Mouse (Mus musculus): ENCODE measurements around the gene Ap1g1. TPM values are rescaled to one million over a fixed set of nuclear protein-coding genes. Genes with fewer than 3 reads are reported as not detected.

The Ap1g1 gene
- 67.0 and 72.0 TPM in 2 replicates for polyA plus RNA-seq (2012; rRNA removed)

- TF ChIP-seq POLR2A (IDR thresholded peaks at IDR 0.05; ENCODE audit: low read depth, low read length) = no peak
- TF ChIP-seq CTCF (conservative IDR thresholded peaks at IDR 0.05; ENCODE audit: insufficient read depth, insufficient read length, low read depth, low read length) = no peak
- WGBS = under 1% methylated on average over 63 of the region's 64 CpGs
- Histone ChIP-seq H3K27ac (ENCODE audit: insufficient read depth, low read depth, low read length) (peak within 1 kb of the TSS; percentile 94), H3K36me3 (ENCODE audit: control insufficient read depth, insufficient read depth, low read length) (no peaks in the 10 kb centered on the region), H3K27me3 (replicated peaks; ENCODE audit: control insufficient read depth, insufficient read depth, low read length) (no peaks in the 10 kb centered on the region), H3K4me3 (ENCODE audit: insufficient read depth, low read depth, low read length) (peak within 1 kb of the TSS; percentile 85), H3K4me1 (ENCODE audit: control insufficient read depth, insufficient read depth, low read length) (peaks cover 10% of the 10 kb centered on the region)
- peak; percentile 98 for DNase-seq
Measured at GRCm38 (mm10) chr8:109778280-109778977, at the start of gene Ap1g1. Gene Ap1g1, plus strand, starts transcription at chr8:109778554.

DNA sequence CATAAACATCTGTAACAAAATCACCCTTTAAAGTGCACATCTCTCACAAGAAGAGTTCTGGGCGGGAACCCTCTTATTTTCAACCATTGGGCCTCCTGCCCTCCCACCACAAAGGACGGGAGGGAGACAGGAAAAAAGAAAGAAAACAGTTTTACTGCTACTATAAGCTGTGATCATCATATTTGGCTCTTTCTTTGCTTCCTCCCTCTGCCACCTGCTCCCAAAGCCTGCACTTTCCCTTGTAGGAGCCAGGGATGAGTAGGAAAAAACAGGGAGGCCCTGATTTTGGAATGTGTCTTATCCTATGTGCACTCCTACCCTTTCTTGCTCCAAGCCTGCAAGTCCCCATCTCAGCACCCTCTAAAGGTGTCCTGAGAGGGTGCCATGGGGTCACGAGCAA, 47.3 kb upstream of the Ap1g1 start:
- H3K27ac ChIP-seq (ENCODE audit: insufficient read depth, low read depth, low read length) = no peak overlapping the region
- H3K4me1 ChIP-seq (ENCODE audit: control insufficient read depth, insufficient read depth, low read length) = no peaks in the 10 kb centered on the region
- no peak for DNase-seq
- WGBS = 68% methylated on average over 3 of the region's 3 CpGs
- H3K27me3 ChIP-seq (replicated peaks; ENCODE audit: control insufficient read depth, insufficient read depth, low read length) = no peaks in the 10 kb centered on the region
- no peaks in the 10 kb centered on the region for H3K36me3 ChIP-seq (ENCODE audit: control insufficient read depth, insufficient read depth, low read length)
- no peak for TF ChIP-seq POLR2A (IDR thresholded peaks at IDR 0.05; ENCODE audit: low read depth, low read length)
- no peak for TF ChIP-seq CTCF (conservative IDR thresholded peaks at IDR 0.05; ENCODE audit: insufficient read depth, insufficient read length, low read depth, low read length)
- no peak overlapping the region for H3K4me3 ChIP-seq (ENCODE audit: insufficient read depth, low read depth, low read length)

GRCm38 (mm10) chr8:109734018-109734417, 44.3 kb upstream of the Ap1g1 start:
- peak; percentile 51 for DNase-seq
- no peak overlapping the region for H3K27ac ChIP-seq (ENCODE audit: insufficient read depth, low read depth, low read length)
- H3K27me3 ChIP-seq (replicated peaks; ENCODE audit: control insufficient read depth, insufficient read depth, low read length) = no peaks in the 10 kb centered on the region
- peaks cover 5% of the 10 kb centered on the region; the same call in 1 of the 2 replicates for H3K4me1 ChIP-seq (ENCODE audit: control insufficient read depth, insufficient read depth, low read length)
- TF ChIP-seq POLR2A (IDR thresholded peaks at IDR 0.05; ENCODE audit: low read depth, low read length) (no peak), CTCF (conservative IDR thresholded peaks at IDR 0.05; ENCODE audit: insufficient read depth, insufficient read length, low read depth, low read length) (no peak)
- 37% methylated on average over 3 of the region's 3 CpGs for WGBS
- H3K4me3 ChIP-seq (ENCODE audit: insufficient read depth, low read depth, low read length) = no peak overlapping the region
- H3K36me3 ChIP-seq (ENCODE audit: control insufficient read depth, insufficient read depth, low read length) = no peaks in the 10 kb centered on the region

DNA sequence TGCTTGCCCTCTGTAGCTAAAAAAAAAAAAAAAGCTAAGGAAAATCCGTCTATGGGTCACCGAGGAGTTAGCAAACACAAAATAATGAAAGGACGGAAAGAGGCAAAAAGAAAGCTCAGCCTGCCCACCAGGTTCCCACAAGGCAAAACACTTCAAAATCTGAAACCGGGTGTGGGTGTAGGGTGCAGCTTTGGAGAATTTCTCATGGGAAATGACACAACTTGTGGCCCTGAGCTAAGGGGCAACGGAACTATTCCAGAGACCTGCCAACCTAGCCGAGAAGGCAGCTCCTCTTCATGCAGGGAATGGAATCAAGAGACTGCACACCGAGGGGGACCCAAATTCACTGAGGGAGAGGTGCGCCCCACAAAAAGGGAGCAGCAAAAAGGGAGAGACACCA, 41.5 kb upstream of the Ap1g1 start:
- Histone ChIP-seq H3K27me3 (replicated peaks; ENCODE audit: control insufficient read depth, insufficient read depth, low read length) (no peaks in the 10 kb centered on the region), H3K27ac (ENCODE audit: insufficient read depth, low read depth, low read length) (peak overlapping the region; percentile 41; the same call in 1 of the 2 replicates), H3K36me3 (ENCODE audit: control insufficient read depth, insufficient read depth, low read length) (no peaks in the 10 kb centered on the region), H3K4me1 (ENCODE audit: control insufficient read depth, insufficient read depth, low read length) (peaks cover 5% of the 10 kb centered on the region; the same call in 1 of the 2 replicates), H3K4me3 (ENCODE audit: insufficient read depth, low read depth, low read length) (peak overlapping the region; percentile 98)
- DNase-seq = peak; percentile 6
- TF ChIP-seq POLR2A (IDR thresholded peaks at IDR 0.05; ENCODE audit: low read depth, low read length) (no peak), CTCF (conservative IDR thresholded peaks at IDR 0.05; ENCODE audit: insufficient read depth, insufficient read length, low read depth, low read length) (no peak)
- WGBS = 2% methylated on average over 8 of the region's 8 CpGs

DNA sequence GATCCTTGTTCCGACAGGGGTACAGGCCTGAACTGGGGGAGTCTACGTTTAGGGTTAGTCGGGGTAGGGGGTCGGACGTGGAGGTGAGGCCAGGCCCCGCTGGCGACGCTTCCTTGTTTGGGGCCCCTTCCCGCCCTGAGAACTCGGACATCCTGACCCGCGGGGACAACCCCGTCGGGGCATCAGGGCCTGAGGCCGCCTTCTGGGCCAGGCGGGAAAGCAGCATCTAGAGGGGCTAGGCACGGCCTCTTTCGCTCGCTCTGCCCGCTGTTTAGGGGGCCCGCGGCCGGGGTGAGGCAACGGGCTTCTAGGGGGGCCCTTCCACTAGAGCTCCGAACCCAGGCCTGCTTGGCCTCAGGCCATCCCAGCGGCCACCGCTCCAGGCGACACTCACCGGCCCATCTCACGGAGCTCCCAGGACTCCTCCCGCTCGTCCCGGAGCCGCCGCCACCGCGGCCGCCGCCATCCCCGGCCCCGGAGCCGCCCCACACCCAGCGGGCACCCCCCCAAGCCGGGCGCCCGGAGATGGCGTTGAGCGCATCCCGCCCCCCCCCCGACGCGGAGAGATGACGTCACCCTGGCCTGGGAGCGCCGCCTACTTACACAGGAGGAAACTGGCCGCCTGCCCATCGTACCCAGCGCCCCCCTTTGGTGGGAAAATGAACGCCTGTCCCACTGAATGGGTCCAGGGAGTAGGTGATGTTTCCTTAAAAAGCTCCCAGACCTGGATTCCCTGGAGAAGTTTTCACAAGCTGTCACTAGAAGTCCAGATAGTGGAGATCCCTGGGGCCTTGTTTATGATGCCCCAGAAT, 40.9 kb upstream of the Ap1g1 start, which contains the start of gene Atxn1l:
TSS of gene Atxn1l (minus strand) at position 503 of the 812 bp plus-strand sequence.
- H3K4me3 ChIP-seq (ENCODE audit: insufficient read depth, low read depth, low read length) = peak within 1 kb of the TSS; percentile 98
- TF ChIP-seq POLR2A (IDR thresholded peaks at IDR 0.05; ENCODE audit: low read depth, low read length) = no peak
- TF ChIP-seq CTCF (conservative IDR thresholded peaks at IDR 0.05; ENCODE audit: insufficient read depth, insufficient read length, low read depth, low read length) = peak; percentile 50
- H3K4me1 ChIP-seq (ENCODE audit: control insufficient read depth, insufficient read depth, low read length) = peaks cover 5% of the 10 kb centered on the region; the same call in 1 of the 2 replicates
- peak; percentile 88 for DNase-seq
- H3K27ac ChIP-seq (ENCODE audit: insufficient read depth, low read depth, low read length) = peak within 1 kb of the TSS; percentile 59
- WGBS = under 1% methylated on average over 58 of the region's 59 CpGs
- H3K36me3 ChIP-seq (ENCODE audit: control insufficient read depth, insufficient read depth, low read length) = no peaks in the 10 kb centered on the region
- H3K27me3 ChIP-seq (replicated peaks; ENCODE audit: control insufficient read depth, insufficient read depth, low read length) = no peaks in the 10 kb centered on the region

DNA sequence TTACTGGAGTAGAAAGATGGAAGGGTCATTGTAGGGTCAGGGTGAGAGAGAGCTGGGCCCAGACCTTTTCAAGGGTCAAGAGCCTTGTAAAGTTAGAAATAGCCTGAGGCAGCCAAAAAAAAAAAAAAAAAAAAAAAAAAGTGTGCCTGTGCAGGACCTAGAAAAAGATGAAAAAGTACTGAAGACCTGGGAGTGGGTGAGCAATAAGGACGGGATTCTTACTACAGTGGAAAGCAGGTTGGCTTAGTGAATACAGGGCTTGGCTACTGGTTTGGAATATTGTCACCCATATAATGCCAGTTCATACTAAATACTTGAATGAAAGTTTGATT, 40.3 kb upstream of the Ap1g1 start:
- no peak for DNase-seq
- Histone ChIP-seq H3K4me3 (ENCODE audit: insufficient read depth, low read depth, low read length) (peak overlapping the region; percentile 98), H3K4me1 (ENCODE audit: control insufficient read depth, insufficient read depth, low read length) (peaks cover 5% of the 10 kb centered on the region; the same call in 1 of the 2 replicates), H3K36me3 (ENCODE audit: control insufficient read depth, insufficient read depth, low read length) (no peaks in the 10 kb centered on the region), H3K27me3 (replicated peaks; ENCODE audit: control insufficient read depth, insufficient read depth, low read length) (no peaks in the 10 kb centered on the region), H3K27ac (ENCODE audit: insufficient read depth, low read depth, low read length) (peak overlapping the region; percentile 59; the same call in 1 of the 2 replicates)
- TF ChIP-seq POLR2A (IDR thresholded peaks at IDR 0.05; ENCODE audit: low read depth, low read length) (no peak), CTCF (conservative IDR thresholded peaks at IDR 0.05; ENCODE audit: insufficient read depth, insufficient read length, low read depth, low read length) (no peak)
- WGBS = 68% methylated on average over 1 of the region's 1 CpGs

All from kidney, adult 2 months (tissue).